Mouse (Mus musculus): ENCODE data around the gene Gmip. TPM values are rescaled to one million over a fixed set of nuclear protein-coding genes. Genes with fewer than 3 reads are reported as not detected.

Gmip gene
- polyA plus RNA-seq, 1 experiment from 2014 or later, result 8.5 TPM

DNA sequence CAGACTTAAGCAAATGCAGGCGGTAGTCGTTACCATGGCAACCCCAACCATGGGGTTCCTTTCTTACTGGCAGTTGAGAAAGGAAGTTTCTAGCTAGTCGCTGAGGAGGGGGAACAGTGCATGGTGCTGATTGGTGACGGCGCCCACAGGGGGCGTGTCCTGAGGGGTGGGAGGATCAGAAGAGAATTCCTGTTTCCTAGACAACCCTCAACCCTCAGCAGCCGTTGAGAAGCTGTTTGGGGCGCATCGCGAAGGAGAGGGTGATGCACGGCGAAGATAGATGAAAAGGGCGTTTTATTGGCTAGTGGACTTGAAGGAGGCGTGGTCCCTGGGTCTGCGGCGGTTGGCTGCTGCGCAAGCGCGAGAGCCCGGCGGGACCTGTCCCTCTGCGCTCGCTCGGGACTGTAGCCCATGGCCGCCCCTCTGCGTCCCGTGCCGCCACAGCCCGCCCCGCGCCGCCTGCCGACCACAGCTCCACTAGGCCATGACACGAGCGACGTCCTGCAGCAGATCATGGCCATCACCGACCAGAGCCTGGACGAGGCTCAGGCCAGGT is 23.9 kb downstream of the Gmip start, which contains the start of gene Pbx4:
Gene Pbx4 (plus strand): TSS at position 194 of the 556 bp plus-strand sequence.
- under 1% methylated on average over 38 of the region's 38 CpGs for WGBS
- Histone ChIP-seq H3K27ac (ENCODE audit: poor library complexity, severe bottlenecking) (0 out of 2 replicates have a peak within 1 kb of the TSS, but pooled peaks have one; percentile 41), H3K4me2 (peak within 1 kb of the TSS; percentile 91), H3K27me3 (replicated peaks) (no peaks in the 10 kb centered on the region), H3K9ac (peak within 1 kb of the TSS; percentile 71), H3K36me3 (no peaks in the 10 kb centered on the region), H3K9me3 (replicated peaks) (no peaks in the 10 kb centered on the region), H3K4me3 (peak within 1 kb of the TSS; percentile 59), H3K4me1 (replicated peaks) (peaks cover 10% of the 10 kb centered on the region; the same call in 1 of the 2 replicates)
- peak; percentile 89 for ATAC-seq (ENCODE audit: insufficient number of reproducible peaks, low FRiP score)

DNA sequence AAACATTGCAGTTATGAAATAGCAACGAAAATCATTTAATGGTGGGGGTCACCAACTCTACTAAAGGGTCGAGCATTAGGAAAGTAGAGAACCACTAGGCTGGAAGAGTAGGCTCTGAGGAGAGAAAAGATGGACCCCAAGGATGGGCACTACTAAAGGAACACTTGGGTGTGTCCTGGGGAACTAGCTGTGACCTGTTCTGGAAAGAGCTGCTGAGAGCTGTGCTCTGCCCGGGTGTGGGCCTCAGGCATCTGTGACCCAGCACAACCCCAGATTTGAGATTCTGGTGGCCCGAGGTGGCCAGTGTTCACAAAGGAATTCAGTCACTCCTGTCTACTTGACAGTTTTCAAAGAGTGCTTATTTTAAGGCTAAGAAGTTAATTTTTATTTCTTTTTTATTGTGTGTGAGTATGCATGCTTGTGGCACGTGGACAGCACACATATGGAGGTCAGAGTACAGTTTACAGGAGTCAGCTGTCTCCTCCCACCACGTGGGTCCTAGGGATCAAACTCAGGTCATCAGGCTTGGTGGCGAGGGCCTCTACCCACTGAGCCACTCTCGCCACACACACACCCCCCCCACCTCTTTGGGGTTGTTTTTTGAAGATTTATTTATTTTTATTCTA is 28.7 kb downstream of the Gmip start:
- Histone ChIP-seq H3K9ac (no peak overlapping the region), H3K4me1 (replicated peaks) (peaks cover 6% of the 10 kb centered on the region; the same call in 1 of the 2 replicates), H3K4me2 (no peak overlapping the region), H3K27ac (ENCODE audit: poor library complexity, severe bottlenecking) (no peak overlapping the region), H3K27me3 (replicated peaks) (no peaks in the 10 kb centered on the region), H3K4me3 (no peak overlapping the region), H3K9me3 (replicated peaks) (no peaks in the 10 kb centered on the region), H3K36me3 (no peaks in the 10 kb centered on the region)
- 73% methylated on average over 8 of the region's 8 CpGs for WGBS
- ATAC-seq (ENCODE audit: insufficient number of reproducible peaks, low FRiP score), result no peak

DNA sequence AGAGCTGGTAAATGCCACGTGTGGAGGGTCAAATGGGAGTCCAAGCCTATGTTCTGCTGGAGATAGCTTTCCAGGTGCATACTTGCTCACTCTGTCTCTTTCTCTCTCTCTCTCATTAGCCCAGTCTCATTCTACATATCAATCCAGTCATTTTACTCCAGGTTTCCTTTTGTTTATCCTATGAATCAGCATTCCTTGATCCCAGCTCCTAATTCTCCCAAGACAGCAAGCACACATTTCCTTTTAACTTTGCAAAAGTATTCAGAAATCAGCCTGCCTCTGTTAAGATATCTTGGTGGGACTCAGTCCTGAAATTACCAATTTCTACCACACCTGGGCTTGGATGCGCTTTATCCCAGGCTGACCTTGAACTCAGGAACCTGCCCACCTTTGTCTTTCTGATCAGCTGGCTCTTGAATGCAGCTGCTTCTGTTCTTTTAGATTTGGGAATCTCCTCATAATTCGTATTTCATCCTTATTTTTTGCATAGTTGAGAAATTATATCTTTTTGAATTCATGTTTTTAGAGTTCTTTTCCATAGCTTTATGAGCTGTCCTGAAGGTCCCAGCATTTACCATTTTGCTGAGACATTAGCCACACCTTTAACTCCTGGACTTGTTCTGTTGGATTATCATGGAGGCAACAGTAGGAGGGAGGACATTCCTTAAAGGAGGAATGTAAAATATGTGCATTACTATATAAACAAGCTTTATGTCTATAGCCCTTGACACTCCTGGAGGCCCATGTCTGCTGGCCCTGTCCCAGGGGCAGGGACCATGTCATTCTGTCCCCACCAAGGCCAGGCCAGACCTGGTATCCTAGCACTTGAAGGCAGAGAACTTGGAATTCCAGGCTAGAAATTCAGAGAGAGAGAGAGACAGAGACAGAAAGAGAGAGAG is 38.9 kb downstream of the Gmip start:
- H3K36me3 ChIP-seq, result no peaks in the 10 kb centered on the region
- H3K27me3 ChIP-seq (replicated peaks), result no peaks in the 10 kb centered on the region
- H3K4me1 ChIP-seq (replicated peaks), result peaks cover 18% of the 10 kb centered on the region
- WGBS, result 68% methylated on average over 3 of the region's 3 CpGs
- H3K4me3 ChIP-seq, result no peak overlapping the region
- no peaks in the 10 kb centered on the region for H3K9me3 ChIP-seq (replicated peaks)
- no peak overlapping the region for H3K27ac ChIP-seq (ENCODE audit: poor library complexity, severe bottlenecking)
- H3K4me2 ChIP-seq, result no peak overlapping the region
- H3K9ac ChIP-seq, result no peak overlapping the region
- no peak for ATAC-seq (ENCODE audit: insufficient number of reproducible peaks, low FRiP score)

DNA sequence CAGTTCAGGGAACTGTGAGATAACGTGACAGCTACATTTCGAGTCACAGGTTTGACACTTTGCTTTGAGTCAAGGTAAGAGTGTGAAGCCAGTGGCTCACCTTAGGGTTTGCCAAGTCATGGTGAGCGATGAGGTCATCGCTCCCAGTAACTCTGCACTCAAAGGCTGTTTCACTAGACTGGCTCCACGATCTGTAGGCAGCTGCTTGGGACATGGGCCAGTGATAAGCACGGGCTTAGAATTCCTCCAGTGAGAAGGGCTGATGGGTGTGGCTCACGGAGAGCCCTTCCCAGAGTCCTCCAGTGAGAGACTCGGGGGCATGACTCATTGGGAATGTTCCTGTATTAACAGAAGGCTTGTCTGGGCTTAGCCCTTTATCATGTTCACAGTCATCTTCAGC is 40.5 kb downstream of the Gmip start:
- H3K4me1 ChIP-seq (replicated peaks), result peaks cover 18% of the 10 kb centered on the region
- H3K9ac ChIP-seq, result no peak overlapping the region
- H3K36me3 ChIP-seq, result no peaks in the 10 kb centered on the region
- H3K4me2 ChIP-seq, result no peak overlapping the region
- no peaks in the 10 kb centered on the region for H3K9me3 ChIP-seq (replicated peaks)
- peak; percentile 87 for ATAC-seq (ENCODE audit: insufficient number of reproducible peaks, low FRiP score)
- no peak overlapping the region for H3K4me3 ChIP-seq
- WGBS, result 39% methylated on average over 8 of the region's 8 CpGs
- 0 out of 2 replicates have a peak overlapping the region, but pooled peaks have one; percentile 24 for H3K27ac ChIP-seq (ENCODE audit: poor library complexity, severe bottlenecking)
- H3K27me3 ChIP-seq (replicated peaks), result no peaks in the 10 kb centered on the region

DNA sequence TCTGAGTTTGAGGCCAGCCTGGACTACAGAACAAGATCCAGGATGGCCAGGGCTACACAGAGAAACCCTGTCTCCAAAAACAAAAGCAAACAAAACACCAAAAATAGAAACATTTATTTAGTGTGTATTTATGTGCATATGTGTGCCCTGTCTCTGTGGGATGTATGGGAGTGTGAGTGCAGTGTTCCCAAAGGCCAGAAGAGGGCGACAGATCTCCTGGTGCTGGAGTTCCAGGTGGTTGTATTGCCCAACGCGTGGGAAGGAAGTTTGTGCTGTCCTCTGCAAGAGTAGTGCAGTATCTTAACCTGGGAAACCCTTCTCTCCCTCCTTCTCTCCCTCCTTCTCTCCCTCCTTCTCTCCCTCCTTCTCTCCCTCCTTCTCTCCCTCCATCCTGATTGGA is 41.4 kb downstream of the Gmip start:
- H3K9ac ChIP-seq, result no peak overlapping the region
- H3K36me3 ChIP-seq, result no peaks in the 10 kb centered on the region
- no peak for ATAC-seq (ENCODE audit: insufficient number of reproducible peaks, low FRiP score)
- peaks cover 18% of the 10 kb centered on the region for H3K4me1 ChIP-seq (replicated peaks)
- H3K4me3 ChIP-seq, result no peak overlapping the region
- H3K27ac ChIP-seq (ENCODE audit: poor library complexity, severe bottlenecking), result no peak overlapping the region
- H3K4me2 ChIP-seq, result no peak overlapping the region
- no peaks in the 10 kb centered on the region for H3K27me3 ChIP-seq (replicated peaks)
- WGBS, result 39% methylated on average over 3 of the region's 3 CpGs
- H3K9me3 ChIP-seq (replicated peaks), result no peaks in the 10 kb centered on the region

DNA sequence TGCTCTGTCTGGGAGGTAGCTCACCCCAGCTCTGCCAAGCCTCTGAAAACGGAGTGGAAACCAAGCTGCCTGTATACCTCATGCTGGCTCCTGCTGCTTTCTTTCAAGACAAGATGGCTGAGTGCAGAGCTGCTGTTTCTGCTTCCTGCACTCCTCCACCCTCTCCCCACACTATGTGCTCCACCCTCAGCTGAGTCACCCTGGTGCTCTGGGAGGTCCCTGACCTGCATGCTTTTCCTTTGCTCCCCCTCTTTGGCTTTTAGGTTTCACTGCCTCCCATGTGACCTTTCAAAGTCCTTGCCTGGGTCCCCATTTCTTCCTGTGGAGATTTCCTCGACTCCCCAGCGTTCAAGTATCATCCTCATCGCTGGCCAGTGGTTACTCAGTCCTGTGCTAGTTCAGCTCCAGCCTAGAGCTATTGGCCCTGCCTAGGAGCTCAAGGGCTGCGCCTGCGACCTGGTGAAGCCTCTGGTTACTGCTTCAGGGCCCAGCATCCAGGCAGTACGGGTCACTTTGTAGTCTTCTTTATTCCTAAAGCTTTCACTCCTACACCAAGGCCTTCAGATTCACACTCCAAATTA is 42.5 kb downstream of the Gmip start:
- peak overlapping the region; percentile 36; the same call in 1 of the 2 replicates for H3K27ac ChIP-seq (ENCODE audit: poor library complexity, severe bottlenecking)
- 74% methylated on average over 7 of the region's 7 CpGs for WGBS
- H3K27me3 ChIP-seq (replicated peaks), result no peaks in the 10 kb centered on the region
- H3K4me3 ChIP-seq, result no peak overlapping the region
- peak; percentile 82 for ATAC-seq (ENCODE audit: insufficient number of reproducible peaks, low FRiP score)
- no peaks in the 10 kb centered on the region for H3K36me3 ChIP-seq
- no peaks in the 10 kb centered on the region for H3K9me3 ChIP-seq (replicated peaks)
- H3K4me2 ChIP-seq, result no peak overlapping the region
- H3K9ac ChIP-seq, result no peak overlapping the region
- H3K4me1 ChIP-seq (replicated peaks), result peaks cover 18% of the 10 kb centered on the region

DNA sequence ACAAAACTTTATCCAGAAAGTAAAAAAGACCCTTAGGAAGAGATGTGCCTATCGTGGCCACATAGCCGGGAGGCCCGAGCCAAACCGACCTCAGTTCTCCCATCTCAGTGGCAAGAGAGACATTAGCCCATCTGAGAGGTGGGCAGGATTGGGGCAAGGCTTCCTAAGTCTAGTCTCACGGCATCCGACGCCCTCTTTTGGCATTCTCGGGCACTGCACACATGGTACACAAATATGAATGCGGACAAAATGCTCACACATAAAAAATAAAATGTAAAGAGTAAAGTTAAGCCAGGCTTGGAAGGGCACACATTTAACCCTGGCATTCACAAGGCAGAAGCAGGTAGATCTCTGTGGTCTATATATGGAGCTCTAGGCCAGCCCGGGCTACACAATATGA is 45.4 kb downstream of the Gmip start:
- no peak for ATAC-seq (ENCODE audit: insufficient number of reproducible peaks, low FRiP score)
- H3K36me3 ChIP-seq, result no peaks in the 10 kb centered on the region

DNA sequence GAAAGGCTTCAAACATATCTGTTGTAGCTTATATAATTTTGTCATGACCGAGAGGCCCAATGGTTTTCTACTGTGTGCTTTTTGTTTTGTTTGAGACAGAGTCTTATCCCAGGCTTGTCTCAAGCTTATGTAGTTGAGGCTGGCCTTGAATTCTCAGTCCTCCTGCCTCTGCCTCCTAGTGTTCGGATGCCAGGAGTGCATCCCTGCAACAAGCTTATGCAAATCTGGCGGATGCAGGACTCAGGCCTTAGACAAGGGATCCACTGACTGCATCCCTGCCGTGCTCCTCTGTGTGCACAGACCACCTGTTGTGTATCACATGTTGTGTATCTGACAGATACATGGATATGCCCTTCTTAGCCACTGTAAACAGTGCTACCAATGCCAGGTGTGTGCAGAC is 52.3 kb downstream of the Gmip start:
- Histone ChIP-seq H3K27ac (ENCODE audit: poor library complexity, severe bottlenecking) (no peak overlapping the region), H3K36me3 (no peaks in the 10 kb centered on the region), H3K4me3 (no peak overlapping the region), H3K27me3 (replicated peaks) (no peaks in the 10 kb centered on the region), H3K4me1 (replicated peaks) (no peaks in the 10 kb centered on the region), H3K9me3 (replicated peaks) (0 out of 2 replicates have a peak, but pooled peaks cover 3% of the 10 kb centered on the region), H3K9ac (no peak overlapping the region), H3K4me2 (no peak overlapping the region)
- 50% methylated on average over 4 of the region's 4 CpGs for WGBS
- ATAC-seq (ENCODE audit: insufficient number of reproducible peaks, low FRiP score), result no peak

More for the DNA sequence above, 45.4 kb downstream of the Gmip start:
- no peak overlapping the region for H3K4me3 ChIP-seq
- H3K27me3 ChIP-seq (replicated peaks), result no peaks in the 10 kb centered on the region
- no peak overlapping the region for H3K9ac ChIP-seq
- no peak overlapping the region for H3K4me2 ChIP-seq
- H3K27ac ChIP-seq (ENCODE audit: poor library complexity, severe bottlenecking), result no peak overlapping the region
- H3K4me1 ChIP-seq (replicated peaks), result peaks cover 5% of the 10 kb centered on the region
- 90% methylated on average over 10 of the region's 10 CpGs for WGBS
- no peaks in the 10 kb centered on the region for H3K9me3 ChIP-seq (replicated peaks)

DNA sequence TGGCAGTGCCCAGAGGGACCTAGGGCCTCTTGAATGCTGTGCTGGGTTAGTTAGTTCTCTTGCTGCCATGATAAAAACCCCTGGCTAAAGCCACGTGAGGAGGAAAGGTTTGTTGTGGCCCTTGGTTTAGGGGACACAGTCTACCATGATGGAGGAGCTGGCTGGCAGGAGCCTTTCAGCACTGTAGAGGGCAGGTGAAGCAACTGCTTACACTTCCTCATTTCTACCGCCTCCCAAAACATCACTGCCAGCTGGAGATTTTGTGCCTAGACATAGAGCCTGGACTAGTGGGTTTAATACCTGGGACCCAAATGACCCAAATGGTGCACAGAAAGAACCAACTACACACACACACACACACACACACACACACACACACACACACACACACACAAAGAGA is 52.8 kb downstream of the Gmip start:
- Histone ChIP-seq H3K4me1 (replicated peaks) (no peaks in the 10 kb centered on the region), H3K27ac (ENCODE audit: poor library complexity, severe bottlenecking) (no peak overlapping the region), H3K27me3 (replicated peaks) (0 out of 2 replicates have a peak, but pooled peaks cover 4% of the 10 kb centered on the region), H3K4me3 (no peak overlapping the region), H3K9me3 (replicated peaks) (0 out of 2 replicates have a peak, but pooled peaks cover 3% of the 10 kb centered on the region), H3K9ac (no peak overlapping the region), H3K4me2 (no peak overlapping the region), H3K36me3 (no peaks in the 10 kb centered on the region)
- ATAC-seq (ENCODE audit: insufficient number of reproducible peaks, low FRiP score), result no peak
- WGBS, result 53% methylated on average over 2 of the region's 2 CpGs

DNA sequence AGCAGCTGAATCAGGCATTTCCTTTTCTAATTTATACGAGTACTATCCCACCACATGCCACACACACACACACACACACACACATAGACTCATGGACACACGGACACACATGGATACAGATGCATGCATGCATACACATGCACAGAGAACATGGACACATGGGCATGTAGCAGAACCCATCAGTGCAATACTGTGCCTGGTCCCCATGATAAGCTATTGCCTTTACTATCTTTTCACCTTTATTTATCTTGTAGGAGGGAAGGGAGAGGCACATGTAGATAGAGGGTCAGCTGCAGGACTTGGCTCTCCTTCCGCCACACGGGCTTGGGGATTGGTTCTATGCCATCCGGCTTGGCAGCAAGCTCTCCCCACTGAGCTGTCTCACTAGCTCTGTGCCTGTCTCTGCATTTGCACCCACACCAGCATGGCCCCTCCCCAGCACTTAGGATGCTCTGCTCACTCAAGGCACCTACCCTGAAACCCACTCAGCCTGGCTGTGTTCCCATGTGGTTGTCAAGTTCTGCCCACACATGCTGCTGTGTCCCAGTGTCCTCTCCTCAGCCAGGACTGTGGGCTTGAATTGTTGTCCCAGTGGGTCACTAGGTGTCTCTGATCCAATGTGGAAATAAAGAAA is 55.0 kb downstream of the Gmip start:
- no peak overlapping the region for H3K4me3 ChIP-seq
- H3K36me3 ChIP-seq, result no peaks in the 10 kb centered on the region
- 0 out of 2 replicates have a peak, but pooled peaks cover 3% of the 10 kb centered on the region for H3K9me3 ChIP-seq (replicated peaks)
- no peak for ATAC-seq (ENCODE audit: insufficient number of reproducible peaks, low FRiP score)
- 73% methylated on average over 5 of the region's 5 CpGs for WGBS
- 0 out of 2 replicates have a peak, but pooled peaks cover 5% of the 10 kb centered on the region for H3K27me3 ChIP-seq (replicated peaks)
- no peaks in the 10 kb centered on the region for H3K4me1 ChIP-seq (replicated peaks)
- no peak overlapping the region for H3K27ac ChIP-seq (ENCODE audit: poor library complexity, severe bottlenecking)
- H3K4me2 ChIP-seq, result no peak overlapping the region
- H3K9ac ChIP-seq, result no peak overlapping the region

All from heart, embryonic 12.5 days (tissue).